Mouse (Mus musculus): ENCODE data around the gene Aldh2. TPM values are rescaled to one million over a fixed set of nuclear protein-coding genes. Genes with fewer than 3 reads are reported as not detected.
"Not testable (repeated sequence)": the region's sequence is repeated elsewhere in the genome, so short reads cannot be mapped to it uniquely, and the experiment has no call there.

Gene Aldh2
- 123 and 125 TPM in 2 replicates for polyA plus RNA-seq (2014; fragmentation: Nextera tagmentation; extraction: Ambion mirVana)

GRCm38 (mm10) chr5:121593451-121594401 is at the start of gene Aldh2:
Aldh2 (minus strand) TSS chr5:121593824.
- H3K4me1 ChIP-seq (ENCODE audit: insufficient read depth) = no peaks in the 10 kb centered on the region
- no peaks in the 10 kb centered on the region for H3K27me3 ChIP-seq (ENCODE audit: insufficient read depth, low read length)
- H3K9ac ChIP-seq = peak within 1 kb of the TSS; percentile 86
- 3% methylated on average over 47 of the region's 47 CpGs for WGBS
- peak within 1 kb of the TSS; percentile 44 for H3K27ac ChIP-seq (ENCODE audit: low read depth)
- peak; percentile 94 for DNase-seq
- peak; percentile 39 for TF ChIP-seq CTCF (IDR thresholded peaks at IDR 0.05; ENCODE audit: low read depth)
- H3K9me3 ChIP-seq (ENCODE audit: low read depth, low read length) = no peaks in the 10 kb centered on the region
- H3K4me3 ChIP-seq (ENCODE audit: low read depth, low read length) = peak within 1 kb of the TSS; percentile 78
- no peaks in the 10 kb centered on the region for H3K36me3 ChIP-seq (ENCODE audit: insufficient read depth)
- H3K4me2 ChIP-seq = peak within 1 kb of the TSS; percentile 93
- ATAC-seq (ENCODE audit: insufficient read depth) = peak; percentile 89

- H3K4me1 ChIP-seq (ENCODE audit: insufficient read depth) = no peaks in the 10 kb centered on the region
- H3K27me3 ChIP-seq (ENCODE audit: insufficient read depth, low read length) = no peaks in the 10 kb centered on the region
- ATAC-seq (ENCODE audit: insufficient read depth) (no peak), DNase-seq (no peak)
- TF ChIP-seq CTCF (IDR thresholded peaks at IDR 0.05; ENCODE audit: low read depth) = no peak
- no peak overlapping the region for H3K27ac ChIP-seq (ENCODE audit: low read depth)
- no peaks in the 10 kb centered on the region for H3K36me3 ChIP-seq (ENCODE audit: insufficient read depth)
- no peak overlapping the region for H3K9ac ChIP-seq
- H3K9me3 ChIP-seq (ENCODE audit: low read depth, low read length) = no peaks in the 10 kb centered on the region
- 91% methylated on average over 9 of the region's 9 CpGs for WGBS
- no peak overlapping the region for H3K4me2 ChIP-seq
- no peak overlapping the region for H3K4me3 ChIP-seq (ENCODE audit: low read depth, low read length)
Observed at GRCm38 (mm10) chr5:121639601-121640000, 46.0 kb upstream of the Aldh2 start.

- Histone ChIP-seq H3K27me3 (ENCODE audit: insufficient read depth, low read length) (no peaks in the 10 kb centered on the region), H3K36me3 (ENCODE audit: insufficient read depth) (no peaks in the 10 kb centered on the region), H3K4me1 (ENCODE audit: insufficient read depth) (no peaks in the 10 kb centered on the region), H3K9me3 (ENCODE audit: low read depth, low read length) (no peaks in the 10 kb centered on the region), H3K9ac (no peak overlapping the region), H3K4me3 (ENCODE audit: low read depth, low read length) (no peak overlapping the region), H3K27ac (ENCODE audit: low read depth) (no peak overlapping the region), H3K4me2 (no peak overlapping the region)
- WGBS = 77% methylated on average over 6 of the region's 6 CpGs
- no peak for DNase-seq
- ATAC-seq (ENCODE audit: insufficient read depth) = no peak
- no peak for TF ChIP-seq CTCF (IDR thresholded peaks at IDR 0.05; ENCODE audit: low read depth)
Observed at GRCm38 (mm10) chr5:121637296-121637695, 43.7 kb upstream of the Aldh2 start.

GRCm38 (mm10) chr5:121634668-121635067 is 41.0 kb upstream of the Aldh2 start:
- TF ChIP-seq CTCF (IDR thresholded peaks at IDR 0.05; ENCODE audit: low read depth) = no peak
- H3K4me1 ChIP-seq (ENCODE audit: insufficient read depth) = no peaks in the 10 kb centered on the region
- no peaks in the 10 kb centered on the region for H3K9me3 ChIP-seq (ENCODE audit: low read depth, low read length)
- 79% methylated on average over 5 of the region's 5 CpGs for WGBS
- ATAC-seq (ENCODE audit: insufficient read depth) (no peak), DNase-seq (no peak)
- H3K36me3 ChIP-seq (ENCODE audit: insufficient read depth) = no peaks in the 10 kb centered on the region
- no peak overlapping the region for H3K27ac ChIP-seq (ENCODE audit: low read depth)
- H3K27me3 ChIP-seq (ENCODE audit: insufficient read depth, low read length) = no peaks in the 10 kb centered on the region
- H3K4me2 ChIP-seq = no peak overlapping the region
- no peak overlapping the region for H3K4me3 ChIP-seq (ENCODE audit: low read depth, low read length)
- H3K9ac ChIP-seq = no peak overlapping the region

- no peaks in the 10 kb centered on the region for H3K27me3 ChIP-seq (ENCODE audit: insufficient read depth, low read length)
- WGBS = 41% methylated on average over 3 of the region's 3 CpGs
- TF ChIP-seq CTCF (IDR thresholded peaks at IDR 0.05; ENCODE audit: low read depth) = no peak
- no peak overlapping the region for H3K9ac ChIP-seq
- H3K36me3 ChIP-seq (ENCODE audit: insufficient read depth) = no peaks in the 10 kb centered on the region
- H3K4me3 ChIP-seq (ENCODE audit: low read depth, low read length) = no peak overlapping the region
- no peak overlapping the region for H3K4me2 ChIP-seq
- ATAC-seq (ENCODE audit: insufficient read depth) (no peak), DNase-seq (no peak)
- no peak overlapping the region for H3K27ac ChIP-seq (ENCODE audit: low read depth)
- H3K9me3 ChIP-seq (ENCODE audit: low read depth, low read length) = no peaks in the 10 kb centered on the region
- no peaks in the 10 kb centered on the region for H3K4me1 ChIP-seq (ENCODE audit: insufficient read depth)
Observed at GRCm38 (mm10) chr5:121632804-121633203, 39.2 kb upstream of the Aldh2 start.

GRCm38 (mm10) chr5:121631106-121631647 is 37.6 kb upstream of the Aldh2 start:
- 51% methylated on average over 8 of the region's 9 CpGs for WGBS
- not testable (repeated sequence) for H3K4me3 ChIP-seq (ENCODE audit: low read depth, low read length); H3K27me3 ChIP-seq (ENCODE audit: insufficient read depth, low read length); H3K4me2 ChIP-seq; H3K9me3 ChIP-seq (ENCODE audit: low read depth, low read length); H3K36me3 ChIP-seq (ENCODE audit: insufficient read depth); H3K4me1 ChIP-seq (ENCODE audit: insufficient read depth); ATAC-seq (ENCODE audit: insufficient read depth); H3K27ac ChIP-seq (ENCODE audit: low read depth); DNase-seq; H3K9ac ChIP-seq

DNA sequence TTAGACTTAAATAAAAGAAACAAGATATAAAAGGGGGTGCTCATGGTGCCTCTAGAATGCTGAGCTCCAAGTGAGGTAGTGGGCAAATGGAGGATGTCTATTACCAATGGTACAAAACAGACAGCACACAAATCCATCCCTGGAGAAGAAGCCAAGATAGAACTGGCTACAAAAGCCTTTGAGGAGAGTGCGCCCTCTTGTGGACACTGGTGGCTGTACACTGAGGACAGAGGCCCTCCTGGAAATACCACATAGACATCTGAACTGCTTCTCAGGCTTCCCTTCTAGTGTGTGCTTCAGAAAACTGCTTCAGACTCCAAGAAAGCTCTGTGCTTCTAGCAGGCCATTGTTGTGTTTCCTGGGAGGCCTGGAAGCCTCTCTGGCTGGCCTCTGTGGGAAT is 34.2 kb upstream of the Aldh2 start:
- ATAC-seq (ENCODE audit: insufficient read depth) (no peak), DNase-seq (peak; percentile 86)
- Histone ChIP-seq H3K9ac (no peak overlapping the region), H3K4me2 (no peak overlapping the region), H3K27me3 (ENCODE audit: insufficient read depth, low read length) (no peaks in the 10 kb centered on the region), H3K27ac (ENCODE audit: low read depth) (no peak overlapping the region), H3K4me3 (ENCODE audit: low read depth, low read length) (no peak overlapping the region), H3K9me3 (ENCODE audit: low read depth, low read length) (no peaks in the 10 kb centered on the region), H3K4me1 (ENCODE audit: insufficient read depth) (no peaks in the 10 kb centered on the region), H3K36me3 (ENCODE audit: insufficient read depth) (no peaks in the 10 kb centered on the region)
- peak; percentile 87 for TF ChIP-seq CTCF (IDR thresholded peaks at IDR 0.05; ENCODE audit: low read depth)
- WGBS = 0% methylated on average over 1 of the region's 1 CpGs
